In genomic region chr10:89679448-89679847, GRCm38 (mm10) we compare ENCODE assay signal across 20 mouse cellular contexts. TPM values are rescaled to one million over a fixed set of nuclear protein-coding genes. Genes with fewer than 3 reads are reported as not detected.
"Had no signal": no experiment of that assay in that cellular context is flagged by ENCODE, and none has a peak within 500 bp of the region (broad histone marks: within the 10 kb centered on the region; RNA-seq: fewer than 3 reads in every experiment).

No protein-coding gene starts in this region.

- H3K27ac ChIP-seq: lung, embryonic 15.5 days; macrophage; midbrain, embryonic 13.5 days; midbrain, embryonic 15.5 days; neural tube, embryonic 12.5 days; stomach, embryonic 15.5 days; stomach, postnatal 0 days had no signal

- H3K36me3 ChIP-seq: lung, embryonic 15.5 days; midbrain, embryonic 15.5 days; stomach, embryonic 15.5 days had no signal

- H3K27me3 ChIP-seq: lung, embryonic 15.5 days; megakaryocyte, embryonic 14.5 days; midbrain, embryonic 13.5 days; midbrain, embryonic 15.5 days; neural tube, embryonic 12.5 days; stomach, embryonic 15.5 days had no signal

- H3K4me1 ChIP-seq: neural tube, embryonic 12.5 days; stomach, embryonic 15.5 days had no signal

- H3K4me2 ChIP-seq: lung, embryonic 15.5 days; midbrain, embryonic 11.5 days; midbrain, embryonic 13.5 days; midbrain, embryonic 15.5 days; neural tube, embryonic 12.5 days; stomach, embryonic 15.5 days had no signal

- H3K9ac ChIP-seq: lung, embryonic 15.5 days; midbrain, embryonic 13.5 days; midbrain, embryonic 15.5 days; neural tube, embryonic 12.5 days; stomach, embryonic 15.5 days had no signal

- ATAC-seq: lung, postnatal 0 days; midbrain, embryonic 13.5 days; midbrain, embryonic 15.5 days had no signal

- DNase-seq: lung, adult 2 months; lung, postnatal 14 days; lung, postnatal 36 days; right cerebral cortex, postnatal 14 days; thymus, adult 2 months; thymus, postnatal 25 days; thymus, postnatal 4 days had no signal

- H3K4me3 ChIP-seq: lung, embryonic 15.5 days; megakaryocyte, embryonic 14.5 days; midbrain, embryonic 13.5 days; midbrain, embryonic 15.5 days; neural tube, embryonic 12.5 days; stomach, embryonic 15.5 days had no signal

- H3K9me3 ChIP-seq: lung, embryonic 15.5 days; megakaryocyte, embryonic 14.5 days; midbrain, embryonic 13.5 days; midbrain, embryonic 15.5 days; neural tube, embryonic 12.5 days; stomach, embryonic 15.5 days had no signal

RNA-seq across cellular contexts. Expression of gene Slc17a8, which starts 58.4 kb away (rescaled TPM):
- total RNA-seq: megakaryocyte progenitor cell, adult 5-6 weeks; monocyte, adult 5-6 weeks had no signal
- polyA plus RNA-seq: lung, adult 2 months; lung, embryonic 15.5 days; lung, postnatal 0 days; spleen, adult 2 months; stomach, embryonic 15.5 days; stomach, postnatal 0 days had no signal
